Mouse (Mus musculus): Measurements from ENCODE around the gene Aars.

Aars gene

DNA sequence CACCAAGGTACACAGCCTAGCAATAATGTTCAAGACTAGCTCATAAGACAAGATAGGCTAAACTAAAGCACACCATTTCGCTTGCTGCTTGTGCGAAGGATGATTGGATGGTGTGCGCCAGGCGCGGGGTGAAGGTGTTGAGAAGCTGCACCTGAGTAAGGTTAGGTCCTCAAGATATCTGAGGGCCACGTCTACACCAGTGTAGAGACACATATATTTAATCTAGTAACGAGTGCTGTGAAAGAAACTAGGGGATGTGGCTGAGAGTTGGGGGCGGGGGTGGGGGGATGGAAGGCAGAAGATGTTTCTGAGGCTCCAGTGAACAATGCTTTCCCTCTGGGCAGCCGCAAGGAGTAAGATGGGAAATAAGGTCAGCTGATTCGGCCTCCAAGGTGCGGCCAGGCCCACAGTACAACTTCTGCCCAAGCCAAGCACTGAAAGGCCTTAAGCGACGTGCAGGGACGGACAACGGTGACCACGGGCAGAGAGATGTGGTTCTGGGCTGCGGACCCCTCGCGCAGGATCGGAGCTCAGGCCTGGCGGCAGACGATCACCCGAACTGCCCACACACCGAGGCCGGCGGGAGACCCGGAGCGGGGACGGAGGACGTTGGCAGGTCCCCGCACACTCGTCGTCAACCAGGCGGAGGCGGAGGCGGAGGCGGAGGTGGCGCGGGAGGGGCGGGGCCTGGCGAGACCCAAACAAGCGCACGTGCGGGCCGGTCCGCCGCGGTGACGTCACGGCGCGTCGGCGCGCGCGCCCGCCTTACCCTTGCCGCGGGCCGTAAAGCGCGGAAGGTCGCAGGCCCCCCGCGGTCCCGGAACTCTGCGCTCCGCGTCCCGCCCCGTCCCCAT lies 61.1 kb downstream of the Aars start, which contains the start of gene Pdpr:
Gene Pdpr (plus strand): TSS at position 766 of the 854 bp plus-strand sequence.
- peak; percentile 82 to 88 for DNase-seq (ENCODE audit: low spot score in 2 of 2)

DNA sequence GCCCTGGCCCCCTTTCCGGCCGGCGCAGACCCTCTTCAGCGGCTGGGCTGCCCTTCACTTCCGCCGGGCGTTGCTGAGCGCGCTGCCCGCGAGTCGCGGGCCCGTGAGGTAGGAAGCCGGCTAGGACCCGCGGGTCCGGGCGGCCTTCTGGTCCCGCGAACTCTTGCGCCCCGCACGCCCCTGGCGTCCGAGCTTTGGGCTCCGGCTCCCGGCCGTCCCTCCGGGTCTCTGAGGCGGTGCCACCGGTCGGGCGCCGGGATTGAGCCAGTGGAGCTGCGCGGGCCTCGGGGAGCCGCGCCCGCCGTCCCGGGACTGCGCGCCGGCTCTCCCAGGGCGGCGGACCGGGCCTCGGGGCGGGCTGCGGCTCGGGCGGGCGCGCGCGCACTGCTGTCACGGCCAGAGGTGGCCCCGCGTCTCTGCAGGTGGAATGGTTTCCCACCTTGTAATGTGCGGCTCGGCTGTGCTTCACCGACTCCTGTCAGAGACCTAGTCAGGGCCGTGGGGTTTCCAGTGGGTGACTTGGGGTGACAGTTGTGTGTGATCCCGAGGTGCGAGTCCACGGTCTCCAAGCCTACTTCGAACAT lies 61.9 kb downstream of the Aars start:
- peak; percentile 17 to 20 for DNase-seq (ENCODE audit: low spot score in 2 of 2)
